Mouse (Mus musculus) ES-E14 (cell line): Measurements from ENCODE around the gene Akap9. TPM values are rescaled to one million over a fixed set of nuclear protein-coding genes. Genes with fewer than 3 reads are reported as not detected.

ENCODE experiments used
- DNase-seq: peaks from one replicate; pipeline ENCODE4 v3.0.0-alpha.2; 2013; ENCODE audit warnings: low read depth, low spot score
- H3K27ac ChIP-seq: 2 replicates; pipeline ENCODE4 v1.5.1; 2012; ENCODE audit warnings: low read depth, mild to moderate bottlenecking, low read length, moderate library complexity, mixed read lengths; ENCODE audit not compliant: poor library complexity, insufficient read depth, severe bottlenecking
- H3K36me3 ChIP-seq: 2 replicates; pipeline ENCODE4 v1.6.1; 2012; ENCODE audit warnings: mild to moderate bottlenecking, low read length, moderate library complexity, mixed read lengths; ENCODE audit not compliant: control insufficient read depth, poor library complexity, insufficient read depth, severe bottlenecking
- H3K4me1 ChIP-seq, 2 experiments: fragments of 150-350 bp in 1 of 2; sonication (generic) in 1 of 2; 2 replicates each; pipeline ENCODE4 v1.6.1; 2012; ENCODE audit warnings: low read length in 2 of 2, mild to moderate bottlenecking in 1 of 2, mixed read lengths in 1 of 2; ENCODE audit not compliant: control insufficient read depth in 2 of 2, insufficient read depth in 2 of 2, poor library complexity in 1 of 2
- H3K4me3 ChIP-seq, 2 experiments: fragments of 150-350 bp in 1 of 2; sonication (generic) in 1 of 2; 2 replicates each; pipeline ENCODE4 v1.5.1; 2012; ENCODE audit warnings: low read length in 2 of 2, low read depth in 1 of 2, mild to moderate bottlenecking in 1 of 2, mixed read lengths in 1 of 2; ENCODE audit not compliant: insufficient read depth in 1 of 2, poor library complexity in 1 of 2, severe bottlenecking in 1 of 2
- H3K9ac ChIP-seq: 2 replicates; pipeline ENCODE4 v1.6.1; 2012; ENCODE audit warnings: low read depth, mild to moderate bottlenecking, low read length, mixed read lengths; ENCODE audit not compliant: poor library complexity, insufficient read depth, severe bottlenecking
- H3K9me3 ChIP-seq: fragments of 150-350 bp; sonication (generic); 2 replicates; pipeline ENCODE4 v1.6.1; 2012; ENCODE audit warnings: low read depth, mild to moderate bottlenecking, low read length; ENCODE audit not compliant: control insufficient read depth, insufficient read depth
- HCFC1 ChIP-seq: IDR thresholded peaks from 2 replicates; pipeline ENCODE4 v1.6.1; 2012; ENCODE audit warnings: low read length, inconsistent platforms, borderline replicate concordance; ENCODE audit not compliant: insufficient read depth
- ZC3H11A ChIP-seq: IDR thresholded peaks from 2 replicates; pipeline ENCODE4 v1.6.1; 2012; ENCODE audit warnings: low read depth, mild to moderate bottlenecking, inconsistent platforms, low read length, borderline replicate concordance
- ZNF384 ChIP-seq: IDR thresholded peaks from 2 replicates; pipeline ENCODE4 v1.6.1; 2012; ENCODE audit warnings: low read depth, low read length, inconsistent platforms
- in situ Hi-C, 2 experiments: fragments of 600-800 bp; cut with MboI; formaldehyde crosslinking; loops; one replicate each; pipeline ENCODE4 v1.15.1; 2025; ENCODE audit warnings: low sequenced_read_pairs in 2 of 2, inconsistent platforms in 1 of 2; ENCODE audit not compliant: unreplicated experiment in 2 of 2
- total RNA-seq: library from RNA; depleted of rRNA; stranded (reverse); fragments of 300-350 nt; gene quantifications from 2 replicates; pipeline ENCODE4 v1.2.3, GENCODE M21; 2012; rRNA removed

Akap9 gene
- total RNA-seq, 1 experiment: 33.3 TPM

GRCm38 (mm10) chr5:4112570-4113098 is 184.8 kb downstream of the Akap9 start:
- DNase-seq: no peak
- in situ Hi-C loops: no loop called here
- H3K9me3 ChIP-seq: no peaks in the 10 kb centered on the region
- no peak overlapping the region for H3K27ac ChIP-seq
- no peaks in the 10 kb centered on the region for H3K4me1 ChIP-seq
- H3K4me3 ChIP-seq: no peak overlapping the region
- H3K36me3 ChIP-seq: no peaks in the 10 kb centered on the region
- no peak overlapping the region for H3K9ac ChIP-seq
- TF ChIP-seq ZNF384 (no peak), ZC3H11A (no peak), HCFC1 (no peak)

Other genes starting within 250 kb of the Akap9 start
- 15.1 and 17.6 TPM in 2 replicates for gene Ankib1, start 125.1 kb upstream of the Akap9 start, total RNA-seq
- gene Krit1, start 124.9 kb upstream of the Akap9 start, total RNA-seq: 25.0 and 30.8 TPM in 2 replicates
- gene Lrrd1, start 82.9 kb upstream of the Akap9 start, total RNA-seq: 0.05 and 0.09 TPM in 2 replicates
- 6.6 and 8.4 TPM in 2 replicates for gene Mterf1a, start 34.1 kb upstream of the Akap9 start, total RNA-seq
- 70.0 and 97.2 TPM in 2 replicates for gene Cyp51, start 176.7 kb downstream of the Akap9 start, total RNA-seq